Mouse (Mus musculus): ENCODE measurements around the gene Prkg1.

- TF ChIP-seq E2F4 (IDR thresholded peaks at IDR 0.05; ENCODE audit: borderline replicate concordance, low read depth, low read length) (no peak), NELFE (IDR thresholded peaks at IDR 0.05; ENCODE audit: low read depth, low read length) (no peak), KAT2A (conservative IDR thresholded peaks at IDR 0.05; ENCODE audit: low read depth, low read length) (no peak), POLR2A (IDR thresholded peaks at IDR 0.05; ENCODE audit: control insufficient read depth in 1 of 2, insufficient read depth in 1 of 2, low read depth in 1 of 2, low read length in 2 of 2, poor library complexity in 1 of 2) (no peak), CTCF (IDR thresholded peaks at IDR 0.05 in 2 of 3, conservative IDR thresholded peaks at IDR 0.05 in 1 of 3; ENCODE audit: control insufficient read depth in 1 of 3, insufficient read depth in 1 of 3, low read depth in 2 of 3, low read length in 3 of 3, poor library complexity in 1 of 3, severe bottlenecking in 1 of 3) (peak in 2 of 3 experiments; percentile 68 to 77; a peak in 4 of 6 replicates), ZC3H11A (IDR thresholded peaks at IDR 0.05; ENCODE audit: low read depth, low read length) (peak; percentile 53), NRF1 (IDR thresholded peaks at IDR 0.05; ENCODE audit: insufficient read depth, low read depth, low read length, poor library complexity, severe bottlenecking) (no peak), GATA1 (IDR thresholded peaks at IDR 0.05; ENCODE audit: low read depth, low read length) (0 out of 2 replicates have a peak, but pooled peaks have one; percentile 6), GABPA (IDR thresholded peaks at IDR 0.05; ENCODE audit: low read depth, low read length) (no peak), ZKSCAN1 (IDR thresholded peaks at IDR 0.05; ENCODE audit: low read depth, low read length) (no peak), TAL1 (IDR thresholded peaks at IDR 0.05; ENCODE audit: low read length) (no peak)
Measured at GRCm38 (mm10) chr19:31755929-31756792, 8.7 kb downstream of the Prkg1 start.

Measured in MEL (cell line).